Mouse (Mus musculus): Measurements from ENCODE around the gene Phlda3. TPM values are rescaled to one million over a fixed set of nuclear protein-coding genes. Genes with fewer than 3 reads are reported as not detected.

Gene Phlda3
- polyA plus RNA-seq, 1 experiment, result 62.1 TPM

GRCm38 (mm10) chr1:135781220-135781619 lies 15.3 kb downstream of the Phlda3 start:
- TF ChIP-seq CTCF (IDR thresholded peaks at IDR 0.05; ENCODE audit: borderline replicate concordance, control insufficient read depth, extremely low read depth, insufficient read depth, low read length, poor library complexity), result peak; percentile 87; the same call in 1 of the 2 replicates
- no peak for TF ChIP-seq POLR2A (IDR thresholded peaks at IDR 0.05; ENCODE audit: control insufficient read depth, extremely low read depth, insufficient read depth, low read length, poor library complexity)
- H3K27me3 ChIP-seq (ENCODE audit: control insufficient read depth, insufficient read depth, low read length), result no peaks in the 10 kb centered on the region
- H3K27ac ChIP-seq (ENCODE audit: control insufficient read depth, insufficient read depth, low read length), result no peak overlapping the region
- peaks cover 8% of the 10 kb centered on the region for H3K4me1 ChIP-seq (replicated peaks; ENCODE audit: control insufficient read depth, insufficient read depth, low read length)
- H3K4me3 ChIP-seq (ENCODE audit: control insufficient read depth, insufficient read depth, low read length), result no peak overlapping the region
- WGBS, result 22% methylated on average over 13 of the region's 13 CpGs
- peak; percentile 56 for DNase-seq
- no peaks in the 10 kb centered on the region for H3K36me3 ChIP-seq (ENCODE audit: control insufficient read depth, insufficient read depth, low read length)

- H3K4me1 ChIP-seq (replicated peaks; ENCODE audit: control insufficient read depth, insufficient read depth, low read length), result peaks cover 8% of the 10 kb centered on the region
- TF ChIP-seq POLR2A (IDR thresholded peaks at IDR 0.05; ENCODE audit: control insufficient read depth, extremely low read depth, insufficient read depth, low read length, poor library complexity) (no peak), CTCF (IDR thresholded peaks at IDR 0.05; ENCODE audit: borderline replicate concordance, control insufficient read depth, extremely low read depth, insufficient read depth, low read length, poor library complexity) (no peak)
- no peaks in the 10 kb centered on the region for H3K27me3 ChIP-seq (ENCODE audit: control insufficient read depth, insufficient read depth, low read length)
- H3K36me3 ChIP-seq (ENCODE audit: control insufficient read depth, insufficient read depth, low read length), result no peaks in the 10 kb centered on the region
- H3K4me3 ChIP-seq (ENCODE audit: control insufficient read depth, insufficient read depth, low read length), result no peak overlapping the region
- no peak for DNase-seq
- H3K27ac ChIP-seq (ENCODE audit: control insufficient read depth, insufficient read depth, low read length), result no peak overlapping the region
- 91% methylated on average over 10 of the region's 10 CpGs for WGBS
These were observed 16.9 kb downstream of the Phlda3 start for GRCm38 (mm10) chr1:135782816-135783215.

GRCm38 (mm10) chr1:135787799-135788198 lies 21.9 kb downstream of the Phlda3 start:
- H3K4me1 ChIP-seq (replicated peaks; ENCODE audit: control insufficient read depth, insufficient read depth, low read length), result peaks cover 6% of the 10 kb centered on the region
- 60% methylated on average over 3 of the region's 3 CpGs for WGBS
- H3K4me3 ChIP-seq (ENCODE audit: control insufficient read depth, insufficient read depth, low read length), result no peak overlapping the region
- no peaks in the 10 kb centered on the region for H3K27me3 ChIP-seq (ENCODE audit: control insufficient read depth, insufficient read depth, low read length)
- DNase-seq, result peak; percentile 81
- no peaks in the 10 kb centered on the region for H3K36me3 ChIP-seq (ENCODE audit: control insufficient read depth, insufficient read depth, low read length)
- no peak overlapping the region for H3K27ac ChIP-seq (ENCODE audit: control insufficient read depth, insufficient read depth, low read length)
- TF ChIP-seq POLR2A (IDR thresholded peaks at IDR 0.05; ENCODE audit: control insufficient read depth, extremely low read depth, insufficient read depth, low read length, poor library complexity) (no peak), CTCF (IDR thresholded peaks at IDR 0.05; ENCODE audit: borderline replicate concordance, control insufficient read depth, extremely low read depth, insufficient read depth, low read length, poor library complexity) (peak; percentile 24; the same call in 1 of the 2 replicates)

DNA sequence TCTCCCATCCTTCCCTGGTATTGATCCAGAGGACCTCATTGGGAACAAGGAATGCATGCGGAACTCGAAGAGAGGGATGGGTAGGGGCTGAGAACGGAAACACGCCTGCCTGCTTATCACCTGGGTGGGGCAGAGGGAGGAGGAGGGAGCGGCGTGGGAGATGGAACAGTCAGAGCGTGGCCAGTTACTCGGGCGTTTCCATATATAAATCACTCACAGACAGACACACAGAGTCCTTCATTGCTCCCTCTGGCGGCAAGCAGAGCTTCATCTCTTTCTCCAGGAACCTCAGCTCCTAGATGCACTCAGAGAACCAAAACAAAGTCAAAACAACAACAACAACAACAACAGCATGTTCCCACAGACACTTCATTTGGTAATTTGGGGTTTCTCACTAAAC lies 22.8 kb downstream of the Phlda3 start:
- Histone ChIP-seq H3K36me3 (ENCODE audit: control insufficient read depth, insufficient read depth, low read length) (no peaks in the 10 kb centered on the region), H3K27ac (ENCODE audit: control insufficient read depth, insufficient read depth, low read length) (no peak overlapping the region), H3K4me1 (replicated peaks; ENCODE audit: control insufficient read depth, insufficient read depth, low read length) (peaks cover 10% of the 10 kb centered on the region), H3K4me3 (ENCODE audit: control insufficient read depth, insufficient read depth, low read length) (no peak overlapping the region), H3K27me3 (ENCODE audit: control insufficient read depth, insufficient read depth, low read length) (no peaks in the 10 kb centered on the region)
- TF ChIP-seq CTCF (IDR thresholded peaks at IDR 0.05; ENCODE audit: borderline replicate concordance, control insufficient read depth, extremely low read depth, insufficient read depth, low read length, poor library complexity) (no peak), POLR2A (IDR thresholded peaks at IDR 0.05; ENCODE audit: control insufficient read depth, extremely low read depth, insufficient read depth, low read length, poor library complexity) (no peak)
- 25% methylated on average over 10 of the region's 10 CpGs for WGBS
- DNase-seq, result peak; percentile 49

DNA sequence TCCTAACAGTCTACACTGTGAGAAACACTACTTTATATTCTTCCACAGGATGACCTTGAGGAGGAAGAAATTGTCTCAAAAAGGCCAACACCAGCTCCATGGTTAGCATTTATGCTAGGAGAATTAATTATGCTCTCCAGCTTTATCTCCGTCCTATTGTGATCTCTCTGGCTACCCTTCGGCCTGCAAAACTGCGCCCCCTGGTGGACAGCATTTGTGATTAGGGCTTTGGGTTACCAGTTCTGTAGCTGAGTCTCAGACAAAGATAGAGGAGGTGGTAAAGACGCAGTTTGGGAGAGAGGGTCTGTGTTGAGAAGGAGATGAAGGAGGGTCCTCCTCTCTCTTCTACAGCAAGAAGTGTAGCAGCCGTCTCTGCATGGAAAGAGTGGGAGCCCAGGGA lies 23.9 kb downstream of the Phlda3 start:
- Histone ChIP-seq H3K4me1 (replicated peaks; ENCODE audit: control insufficient read depth, insufficient read depth, low read length) (peaks cover 21% of the 10 kb centered on the region), H3K36me3 (ENCODE audit: control insufficient read depth, insufficient read depth, low read length) (no peaks in the 10 kb centered on the region), H3K27me3 (ENCODE audit: control insufficient read depth, insufficient read depth, low read length) (no peaks in the 10 kb centered on the region), H3K27ac (ENCODE audit: control insufficient read depth, insufficient read depth, low read length) (no peak overlapping the region), H3K4me3 (ENCODE audit: control insufficient read depth, insufficient read depth, low read length) (no peak overlapping the region)
- TF ChIP-seq POLR2A (IDR thresholded peaks at IDR 0.05; ENCODE audit: control insufficient read depth, extremely low read depth, insufficient read depth, low read length, poor library complexity) (no peak), CTCF (IDR thresholded peaks at IDR 0.05; ENCODE audit: borderline replicate concordance, control insufficient read depth, extremely low read depth, insufficient read depth, low read length, poor library complexity) (no peak)
- DNase-seq, result peak; percentile 76
- 25% methylated on average over 5 of the region's 5 CpGs for WGBS

DNA sequence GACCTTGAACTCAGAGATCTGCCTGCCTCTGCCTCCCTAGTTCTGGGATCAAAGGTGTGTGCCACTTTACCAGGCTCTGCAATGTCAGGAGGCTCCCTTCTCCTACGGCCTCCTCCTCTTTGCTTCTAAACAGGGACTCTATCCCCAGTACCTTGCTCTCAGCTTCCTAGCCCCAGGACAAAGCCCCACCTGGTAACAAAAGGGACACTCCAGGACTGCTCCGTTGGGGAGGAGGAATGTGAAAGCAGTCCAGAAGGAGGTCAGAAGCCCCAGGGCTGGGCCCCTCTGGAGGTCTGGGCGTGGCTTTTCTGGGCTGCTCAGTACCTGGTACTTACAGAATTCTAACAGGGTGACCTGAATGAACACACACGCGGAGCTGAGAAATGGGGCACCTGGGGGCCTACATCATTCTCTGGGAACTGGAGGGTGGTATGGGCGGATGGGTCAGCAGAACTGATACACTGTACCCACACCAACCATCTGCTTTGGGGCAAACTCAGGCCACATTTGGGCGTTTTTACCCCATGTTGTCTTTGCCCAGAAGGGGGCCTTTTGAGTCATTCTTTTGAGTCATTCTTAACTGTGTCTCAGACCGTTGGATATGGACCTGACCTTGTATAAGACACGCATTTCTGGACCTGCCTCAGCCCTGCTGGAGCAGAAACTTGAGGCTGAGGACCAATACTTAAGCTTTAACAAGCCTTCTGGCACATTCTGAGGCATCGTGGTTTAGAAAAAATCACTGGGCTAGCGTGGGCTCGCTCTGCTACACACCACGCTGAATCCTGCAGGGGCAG lies 26.4 kb downstream of the Phlda3 start:
- 81% methylated on average over 13 of the region's 13 CpGs for WGBS
- peaks cover 21% of the 10 kb centered on the region for H3K4me1 ChIP-seq (replicated peaks; ENCODE audit: control insufficient read depth, insufficient read depth, low read length)

More for the DNA sequence above, 26.4 kb downstream of the Phlda3 start:
- Histone ChIP-seq H3K36me3 (ENCODE audit: control insufficient read depth, insufficient read depth, low read length) (no peaks in the 10 kb centered on the region), H3K4me3 (ENCODE audit: control insufficient read depth, insufficient read depth, low read length) (no peak overlapping the region), H3K27ac (ENCODE audit: control insufficient read depth, insufficient read depth, low read length) (no peak overlapping the region), H3K27me3 (ENCODE audit: control insufficient read depth, insufficient read depth, low read length) (no peaks in the 10 kb centered on the region)
- TF ChIP-seq POLR2A (IDR thresholded peaks at IDR 0.05; ENCODE audit: control insufficient read depth, extremely low read depth, insufficient read depth, low read length, poor library complexity) (no peak), CTCF (IDR thresholded peaks at IDR 0.05; ENCODE audit: borderline replicate concordance, control insufficient read depth, extremely low read depth, insufficient read depth, low read length, poor library complexity) (no peak)
- DNase-seq, result no peak
